Mouse (Mus musculus) left cerebral cortex, postnatal 36 days (tissue): ENCODE data around the gene Pigb. TPM values are rescaled to one million over a fixed set of nuclear protein-coding genes. Genes with fewer than 3 reads are reported as not detected.

Source experiments
- DNase-seq, 2 experiments: peaks; one replicate each; pipeline ENCODE4 v3.0.0; 2021 to 2022; ENCODE audit warnings: low spot score in 2 of 2, mixed read lengths in 1 of 2
- intact Hi-C: fragments of 180-260 bp; cut with DNase I; formaldehyde crosslinking; loops from one replicate; pipeline ENCODE4 v1.15.1; 2025
- total RNA-seq, 2 experiments: library from RNA; stranded (reverse); gene quantifications; 2 replicates each; pipeline ENCODE4 v1.2.3; 2021

Gene Pigb
- total RNA-seq, 2 experiments from 2014 or later, result 14.3 to 15.7 TPM

DNA sequence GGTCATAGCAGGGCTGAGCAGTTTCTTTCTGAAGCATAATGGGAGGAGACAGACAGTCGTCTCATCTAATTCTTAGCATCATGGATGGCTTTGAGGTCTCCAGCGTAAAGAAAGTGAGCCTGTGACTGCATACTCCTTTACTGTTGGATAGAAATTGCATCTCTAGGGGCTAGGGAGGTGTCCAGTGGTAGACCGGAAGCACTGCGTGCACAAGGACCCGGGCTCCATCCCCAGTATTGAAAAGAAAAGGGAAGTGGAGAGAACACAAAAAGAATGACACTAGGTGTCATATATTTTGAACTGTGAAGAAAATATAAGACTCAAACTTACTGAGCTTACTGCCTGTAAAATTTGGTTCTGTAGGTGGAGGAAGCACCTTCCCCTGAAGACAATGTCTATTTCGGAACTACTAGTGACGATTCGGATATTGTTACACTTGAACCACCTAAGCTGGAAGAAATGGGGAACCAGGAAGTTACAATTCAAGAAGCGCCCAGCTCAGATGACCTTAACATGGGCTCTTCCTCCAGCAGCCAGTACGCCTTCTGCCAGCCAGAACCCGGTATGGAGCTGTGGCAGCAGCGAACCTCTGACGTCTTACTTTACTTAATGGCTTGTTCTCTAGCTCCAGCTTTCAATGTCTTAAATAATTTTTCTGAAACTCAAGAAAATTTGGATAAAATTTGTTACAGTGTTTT lies 38.7 kb downstream of the Pigb start:
- intact Hi-C loops, result no loop called here
- no peak for DNase-seq

DNA sequence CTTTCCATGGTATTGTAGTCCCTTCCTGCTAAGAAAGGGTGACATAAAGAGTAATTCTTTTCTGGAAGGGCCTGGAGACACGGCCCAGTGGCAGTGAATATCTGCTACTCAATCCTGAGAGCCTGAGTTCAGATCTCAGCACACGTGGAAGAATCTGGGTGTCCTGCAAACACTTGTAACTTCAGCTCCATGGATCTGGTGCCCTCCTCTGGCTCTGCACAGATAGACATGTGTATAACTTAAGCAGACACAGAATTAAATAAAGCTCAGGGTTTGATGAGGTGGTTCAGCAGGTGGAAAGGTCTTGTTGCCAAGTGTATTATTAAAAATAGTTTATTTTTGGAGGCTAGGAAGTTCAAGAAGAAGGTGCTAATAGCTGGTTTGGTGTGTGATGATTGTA lies 39.7 kb downstream of the Pigb start:
- DNase-seq, result no peak
- intact Hi-C loops, result no loop called here

DNA sequence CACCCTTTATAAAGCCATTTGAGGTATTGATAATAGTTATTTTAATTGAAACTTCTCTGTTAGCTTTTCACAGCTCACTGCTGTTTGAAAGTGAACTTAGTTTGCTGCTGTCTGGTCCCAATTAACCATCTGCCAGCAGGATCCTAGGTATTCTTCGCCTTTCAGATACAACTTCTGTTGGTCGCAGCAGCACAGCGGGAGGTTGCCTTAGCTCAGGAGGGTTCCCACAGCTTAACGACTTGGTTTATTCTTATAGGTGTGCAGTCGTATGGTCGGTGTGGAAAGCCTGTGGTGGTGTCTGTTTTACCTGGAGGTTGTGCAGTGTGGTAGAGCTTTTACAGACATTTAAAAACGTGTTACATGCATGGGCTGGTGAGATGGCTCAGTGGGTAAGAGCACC lies 43.4 kb downstream of the Pigb start:
- no peak for DNase-seq
- intact Hi-C loops, result no loop called here

DNA sequence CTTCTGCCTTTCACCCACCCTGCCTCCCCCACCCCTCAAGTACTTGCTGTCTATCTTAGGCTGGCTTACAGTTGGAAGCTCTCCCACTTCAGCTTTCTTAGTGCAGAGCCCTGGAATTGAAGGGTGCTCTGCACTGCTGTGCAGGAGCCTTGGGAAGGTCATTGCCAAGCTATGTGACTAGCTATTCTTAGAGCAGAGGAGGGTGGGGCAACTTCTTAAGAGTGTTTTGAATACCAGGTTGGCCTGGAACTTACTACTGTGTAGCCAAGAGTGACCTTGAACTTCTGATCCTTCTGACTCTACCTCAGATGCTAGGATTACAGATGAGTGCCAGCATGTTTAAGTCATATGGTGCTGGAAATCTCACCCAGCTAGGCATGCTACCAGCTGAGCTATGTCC lies 44.0 kb downstream of the Pigb start:
- intact Hi-C loops, result no loop called here
- no peak for DNase-seq

DNA sequence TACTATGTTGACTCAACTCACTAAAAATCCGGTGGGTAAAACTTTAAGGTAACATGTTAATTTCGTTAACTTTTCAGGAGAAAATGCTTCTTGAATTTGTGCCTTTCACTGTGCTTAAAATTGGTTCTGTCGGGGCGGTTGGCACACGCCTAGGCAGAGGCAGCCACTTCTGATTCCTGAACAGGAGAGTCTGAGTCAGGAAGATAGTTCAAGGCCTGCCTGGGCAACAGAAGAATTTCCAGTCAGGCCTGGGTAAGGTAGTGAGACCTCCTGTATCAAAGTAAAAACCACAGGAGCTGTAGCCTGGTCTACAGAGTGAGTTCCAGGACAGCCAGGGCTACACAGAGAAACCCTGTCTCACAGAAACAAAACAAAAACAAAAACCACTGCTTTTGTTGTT lies 47.6 kb downstream of the Pigb start:
- no peak for DNase-seq
- intact Hi-C loops, result no loop called here

DNA sequence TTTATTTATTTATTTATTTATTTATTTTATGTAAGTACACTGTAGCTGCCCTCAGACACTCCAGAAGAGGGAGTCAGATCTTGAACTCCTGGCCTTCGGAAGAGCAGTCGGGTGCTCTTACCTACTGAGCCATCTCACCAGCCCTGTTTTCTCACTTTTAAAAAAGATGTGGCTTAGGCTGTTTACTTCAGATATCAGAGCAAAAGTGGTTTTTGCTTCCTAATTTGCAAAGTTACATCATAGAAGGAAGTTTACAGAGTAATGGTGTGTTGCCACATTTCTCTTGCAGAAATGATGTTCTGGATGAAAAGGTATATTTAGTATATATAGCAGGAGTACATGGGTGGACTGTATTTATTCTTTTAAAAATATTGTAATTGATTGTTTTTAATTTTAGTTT lies 48.8 kb downstream of the Pigb start:
- intact Hi-C loops, result no loop called here
- no peak for DNase-seq

DNA sequence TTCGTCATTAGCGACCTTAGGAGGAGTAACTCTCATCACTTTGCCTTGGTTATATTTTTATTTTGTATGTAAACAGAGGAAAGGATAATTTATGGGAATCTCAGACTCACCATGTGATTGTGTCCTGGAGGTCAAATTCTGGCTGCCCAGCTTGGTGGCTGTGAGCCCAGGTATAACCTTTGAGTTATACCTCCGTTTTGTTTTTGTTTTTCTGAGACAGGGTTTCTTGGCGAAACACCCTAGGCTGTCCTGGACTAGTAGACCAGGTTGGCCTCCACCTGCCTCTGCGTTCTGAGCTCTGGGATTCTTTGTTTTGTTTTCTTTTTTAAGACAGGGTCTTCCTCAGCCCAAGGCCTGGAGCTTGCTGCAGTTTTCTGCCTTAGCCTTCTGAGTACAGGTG lies 51.5 kb downstream of the Pigb start:
- intact Hi-C loops, result loop anchor here (5.0 kb wide), 1 partner anchor 49 kb away; no protein-coding TSS in a partner anchor
- DNase-seq, result no peak

DNA sequence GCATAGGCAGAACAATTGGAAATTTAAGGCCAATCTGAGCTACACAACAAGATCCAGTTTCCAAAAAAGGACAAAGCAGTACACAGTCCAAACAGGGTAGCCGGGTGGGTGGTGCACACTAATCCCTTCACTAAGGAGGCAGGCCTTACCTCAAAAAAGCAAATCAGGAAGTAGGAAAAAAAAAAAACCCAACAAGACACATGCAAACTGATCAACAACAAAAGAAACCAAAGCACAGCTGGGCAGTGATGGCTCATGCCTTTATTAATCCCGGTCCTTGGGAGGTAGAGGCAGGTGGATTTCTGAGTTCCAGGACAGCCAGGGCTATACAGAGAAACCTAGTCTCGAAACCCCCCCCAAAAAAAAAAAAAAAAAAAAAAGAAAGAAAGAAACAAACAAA lies 52.5 kb downstream of the Pigb start:
- no peak for DNase-seq
- intact Hi-C loops, result loop anchor here (5.0 kb wide), 1 partner anchor 50 kb away; no protein-coding TSS in a partner anchor

DNA sequence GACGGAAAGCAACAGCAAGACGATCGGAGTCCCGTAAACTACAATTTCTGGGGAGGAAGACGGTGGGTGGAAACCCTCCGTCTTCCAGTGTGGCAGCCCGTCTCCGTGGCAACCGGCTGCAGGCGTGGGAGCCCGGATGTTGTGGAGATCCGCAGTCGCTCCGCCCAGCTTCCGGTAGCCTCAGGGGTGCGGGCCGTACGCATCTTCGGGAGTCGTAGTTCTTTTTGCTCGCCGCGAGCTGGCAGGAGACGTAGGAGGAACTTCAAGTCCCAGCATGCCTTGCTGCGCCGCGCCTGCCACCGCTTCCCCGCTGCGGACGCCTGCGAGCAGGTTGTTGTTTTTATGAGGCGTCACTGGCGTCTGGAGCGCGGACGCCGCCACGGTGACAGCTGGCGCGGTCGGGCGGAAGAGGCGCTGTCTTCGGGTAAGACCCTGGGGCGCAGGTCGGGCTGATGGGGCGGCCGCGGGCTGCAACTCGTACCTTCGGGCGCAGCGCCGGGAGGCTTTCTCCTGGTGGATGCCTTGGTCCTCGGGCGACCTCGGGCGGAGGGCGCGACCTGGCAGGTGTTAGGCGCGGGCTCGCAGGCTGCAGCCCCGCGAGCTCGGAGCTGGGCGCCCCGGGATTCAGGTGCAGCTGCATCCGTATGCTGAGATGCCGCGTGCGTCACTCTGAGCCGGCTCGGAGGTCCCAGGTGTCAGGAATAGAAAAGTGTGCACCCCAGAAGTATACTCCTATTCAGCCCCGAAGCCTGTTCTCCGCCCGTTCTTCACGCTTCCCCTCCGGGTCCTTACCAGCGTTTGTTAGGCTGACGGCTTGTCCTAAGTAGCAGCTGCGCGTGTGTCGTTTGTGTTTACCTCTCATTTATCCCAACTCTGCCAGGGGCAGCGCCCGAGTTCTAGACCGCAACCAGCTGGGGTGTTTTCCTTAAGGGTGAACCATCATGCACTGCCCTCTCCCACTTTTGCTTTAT lies 54.6 kb downstream of the Pigb start, which contains the start of the genes Ccpg1os and Ccpg1:
Gene Ccpg1os, minus strand, starts transcription at position 133 of the 971 bp plus-strand sequence.
Gene Ccpg1, plus strand, starts transcription at position 180 of the 971 bp plus-strand sequence.
- intact Hi-C loops, result loop anchor here (5.0 kb wide), 1 partner anchor 52 kb away; no protein-coding TSS in a partner anchor

DNA sequence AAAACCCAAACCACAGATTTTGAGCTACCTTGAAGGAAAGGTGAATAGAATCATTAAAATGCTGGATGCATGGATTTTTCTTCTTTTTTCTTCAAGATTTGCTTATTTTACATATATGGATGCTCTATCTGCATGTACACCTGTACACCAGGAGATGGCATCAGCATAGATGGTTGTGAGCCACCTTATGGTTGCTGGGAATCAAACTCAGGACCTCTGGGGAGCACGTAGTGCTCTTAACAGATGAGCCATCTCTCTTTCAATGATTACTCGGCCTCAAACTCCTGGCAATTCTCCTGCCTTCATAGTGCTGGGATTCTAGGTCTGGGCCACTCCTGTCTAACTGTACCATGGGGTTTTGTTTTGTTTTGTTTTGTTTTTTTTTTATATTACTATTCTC lies 57.1 kb downstream of the Pigb start:
- intact Hi-C loops, result no loop called here
- DNase-seq, result no peak

More for the DNA sequence above, 54.6 kb downstream of the Pigb start, which contains the start of the genes Ccpg1os and Ccpg1:
- peak; percentile 98 for DNase-seq

DNA sequence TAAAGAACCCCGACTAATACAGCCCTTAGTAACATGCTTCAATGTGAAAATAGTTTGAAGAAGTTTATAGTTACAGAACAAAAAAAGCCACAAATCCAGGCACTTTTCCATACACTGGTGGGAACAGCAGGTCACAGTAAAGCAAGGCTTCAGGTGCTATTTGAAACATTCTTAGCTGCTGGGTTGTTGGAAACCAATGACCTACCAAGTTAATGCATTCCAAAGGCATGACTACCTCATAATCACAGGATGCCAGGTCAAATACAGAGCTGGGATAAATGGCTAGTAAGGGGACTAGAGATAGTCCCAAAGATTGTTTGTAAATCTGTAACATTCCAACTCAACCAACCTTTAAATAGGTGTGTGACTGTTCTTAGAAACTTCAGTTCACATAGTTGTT lies 64.9 kb downstream of the Pigb start:
- no peak for DNase-seq
- intact Hi-C loops, result no loop called here

DNA sequence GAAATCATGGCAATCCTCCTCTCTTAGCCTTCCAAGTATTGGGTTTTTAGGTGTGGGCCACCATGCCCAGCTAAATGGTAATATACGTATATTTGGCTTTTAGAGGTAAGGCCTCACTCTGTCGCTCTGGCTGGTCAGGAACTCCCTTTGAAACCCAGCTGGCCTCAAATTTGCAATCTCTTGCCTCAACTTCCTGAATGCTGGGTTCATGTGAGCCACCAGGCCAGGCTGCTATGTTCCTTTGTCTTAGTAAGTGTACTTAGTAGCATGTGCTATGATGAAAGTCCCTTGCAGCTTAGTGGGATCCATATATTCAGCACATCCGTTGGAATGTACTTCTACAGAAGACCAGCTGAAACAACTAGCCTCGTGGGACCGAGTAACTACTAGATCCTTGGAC lies 65.4 kb downstream of the Pigb start:
- no peak for DNase-seq
- intact Hi-C loops, result no loop called here

DNA sequence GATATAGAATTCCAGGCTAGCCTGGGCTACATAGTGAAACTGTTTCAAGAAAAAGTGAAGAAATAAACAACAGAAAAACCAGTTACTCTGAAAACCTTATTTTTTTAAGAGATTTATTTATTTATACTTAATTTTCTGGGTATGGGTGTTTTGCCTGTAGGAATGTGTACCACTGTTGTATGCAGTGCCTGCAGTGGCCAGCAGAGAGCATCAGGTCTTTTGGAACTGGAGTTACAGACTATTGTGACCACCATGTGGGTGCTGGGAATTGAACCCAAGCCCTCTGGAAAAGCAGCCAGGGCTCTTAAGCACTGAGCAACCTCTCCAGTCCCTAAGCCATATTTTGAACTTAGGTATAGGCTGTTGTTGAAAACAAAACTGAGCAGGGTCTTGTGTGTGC lies 67.2 kb downstream of the Pigb start:
- no peak for DNase-seq
- intact Hi-C loops, result no loop called here

DNA sequence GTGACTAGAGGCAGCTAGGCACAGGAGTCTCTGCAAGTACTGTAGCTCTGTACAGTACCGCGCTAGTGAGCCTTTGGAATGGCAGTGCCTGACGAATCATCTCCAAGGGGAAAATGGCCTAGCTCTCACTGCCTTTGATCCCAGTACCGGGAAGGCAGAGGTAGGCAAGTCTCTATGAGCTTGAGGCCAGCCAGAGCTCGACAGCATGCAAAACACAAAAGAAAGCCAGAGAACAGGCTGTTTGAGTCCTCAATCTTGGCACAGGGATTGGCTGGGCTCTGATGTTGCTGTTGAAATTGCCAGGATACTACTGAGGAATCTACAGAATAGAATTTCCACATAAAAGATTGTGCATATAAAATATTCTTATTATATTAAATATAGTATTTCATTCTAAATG lies 67.7 kb downstream of the Pigb start:
- no peak for DNase-seq
- intact Hi-C loops, result no loop called here

DNA sequence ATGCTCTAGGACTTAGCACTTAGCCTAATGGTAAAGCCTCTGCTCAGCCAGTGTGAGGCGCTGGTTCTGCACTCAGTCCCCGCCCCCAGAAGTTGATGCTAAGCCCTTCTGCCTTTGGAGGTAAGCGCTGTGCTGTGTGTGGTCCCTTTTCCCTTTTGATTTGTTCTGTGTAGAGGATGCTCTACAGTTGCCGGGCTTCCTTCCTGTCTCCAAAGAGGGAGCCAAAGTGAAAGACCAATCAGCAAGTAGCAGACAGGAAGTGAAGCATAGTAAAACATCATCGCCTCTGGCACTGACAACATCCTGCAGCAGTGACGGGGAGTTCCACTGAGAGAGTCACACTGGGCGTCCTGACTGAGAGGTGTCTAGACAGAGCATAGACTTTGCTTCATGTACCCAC lies 70.3 kb downstream of the Pigb start:
- DNase-seq, result no peak

DNA sequence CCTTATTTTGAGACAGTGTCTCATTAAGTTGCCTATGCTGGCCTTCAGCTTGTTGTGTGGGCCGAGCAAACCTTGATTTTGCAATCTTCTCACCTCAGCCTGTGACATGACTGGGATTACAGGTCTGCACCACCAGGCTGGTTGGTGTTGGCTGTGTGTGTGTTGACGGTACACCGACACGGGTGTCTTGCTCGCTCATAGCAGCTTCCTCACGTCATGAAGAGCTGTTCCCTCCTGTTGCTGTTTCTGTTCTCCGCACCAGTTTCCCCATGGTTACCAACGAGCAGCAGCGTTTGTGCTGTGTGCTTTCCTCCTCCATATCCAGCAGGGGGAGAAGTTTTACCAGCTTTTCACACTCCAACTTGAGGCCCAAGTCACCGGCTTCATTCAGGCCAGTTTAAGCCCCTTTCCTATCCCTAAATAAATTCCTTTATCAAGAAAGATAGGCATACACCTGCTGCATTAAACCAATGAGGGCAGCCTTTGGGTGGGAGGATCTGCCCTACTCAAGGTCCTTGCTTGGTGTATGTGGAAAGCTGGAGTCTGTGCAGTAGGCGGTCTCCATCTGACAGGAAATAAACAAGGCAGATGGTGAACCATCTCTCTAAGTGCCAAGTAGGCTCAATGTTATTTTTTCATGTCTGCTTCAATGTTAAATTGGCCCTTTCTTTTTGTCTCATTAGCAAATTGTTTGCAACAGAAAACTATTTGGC lies 71.7 kb downstream of the Pigb start:
- peak; percentile 72 to 76 for DNase-seq
- intact Hi-C loops, result loop anchor here (5.0 kb wide), 1 partner anchor 124 kb away; no protein-coding TSS in a partner anchor

More for the DNA sequence above, 70.3 kb downstream of the Pigb start:
- intact Hi-C loops, result loop anchor here (5.0 kb wide), 1 partner anchor 122 kb away; no protein-coding TSS in a partner anchor

DNA sequence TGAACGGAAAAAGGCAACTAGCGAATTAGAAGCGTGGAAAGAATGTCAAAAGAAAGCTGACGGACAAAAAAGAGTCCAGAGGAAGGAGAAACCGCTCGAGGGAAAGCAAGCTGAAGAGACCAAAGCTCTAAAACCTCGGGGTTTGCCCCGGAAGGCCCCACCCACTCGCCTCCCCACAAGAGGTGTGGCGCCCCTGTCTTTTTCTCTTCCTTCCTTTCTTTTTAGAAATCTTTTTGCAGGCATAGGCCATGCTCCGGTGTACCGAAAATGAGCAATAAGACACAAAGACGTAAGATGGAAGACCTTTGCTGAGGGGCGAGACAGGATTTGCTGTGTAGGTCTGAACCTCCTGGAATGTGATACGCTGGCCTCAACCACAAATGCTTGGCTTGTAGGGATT lies 78.2 kb downstream of the Pigb start:
- intact Hi-C loops, result no loop called here
- no peak for DNase-seq

DNA sequence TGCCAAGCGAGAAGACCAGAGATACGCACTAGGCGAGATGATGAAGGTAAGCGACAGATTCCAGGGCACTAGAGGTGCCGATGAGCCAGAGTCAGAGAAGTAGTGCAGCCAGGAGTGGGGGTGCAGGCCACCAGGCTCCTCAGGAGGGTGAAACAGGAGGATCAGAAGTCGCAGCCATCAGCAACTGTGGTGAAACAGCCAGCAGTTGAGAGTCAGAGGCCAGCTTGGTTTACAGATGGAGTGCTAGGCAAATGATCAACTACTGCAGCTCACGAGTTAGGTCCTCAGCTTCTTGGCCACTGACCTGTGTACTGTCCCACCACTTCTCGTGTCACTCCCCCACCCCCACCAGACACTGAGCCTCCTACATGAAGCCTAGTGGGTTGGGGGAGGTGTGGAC lies 78.8 kb downstream of the Pigb start:
- intact Hi-C loops, result no loop called here
- no peak for DNase-seq

DNA sequence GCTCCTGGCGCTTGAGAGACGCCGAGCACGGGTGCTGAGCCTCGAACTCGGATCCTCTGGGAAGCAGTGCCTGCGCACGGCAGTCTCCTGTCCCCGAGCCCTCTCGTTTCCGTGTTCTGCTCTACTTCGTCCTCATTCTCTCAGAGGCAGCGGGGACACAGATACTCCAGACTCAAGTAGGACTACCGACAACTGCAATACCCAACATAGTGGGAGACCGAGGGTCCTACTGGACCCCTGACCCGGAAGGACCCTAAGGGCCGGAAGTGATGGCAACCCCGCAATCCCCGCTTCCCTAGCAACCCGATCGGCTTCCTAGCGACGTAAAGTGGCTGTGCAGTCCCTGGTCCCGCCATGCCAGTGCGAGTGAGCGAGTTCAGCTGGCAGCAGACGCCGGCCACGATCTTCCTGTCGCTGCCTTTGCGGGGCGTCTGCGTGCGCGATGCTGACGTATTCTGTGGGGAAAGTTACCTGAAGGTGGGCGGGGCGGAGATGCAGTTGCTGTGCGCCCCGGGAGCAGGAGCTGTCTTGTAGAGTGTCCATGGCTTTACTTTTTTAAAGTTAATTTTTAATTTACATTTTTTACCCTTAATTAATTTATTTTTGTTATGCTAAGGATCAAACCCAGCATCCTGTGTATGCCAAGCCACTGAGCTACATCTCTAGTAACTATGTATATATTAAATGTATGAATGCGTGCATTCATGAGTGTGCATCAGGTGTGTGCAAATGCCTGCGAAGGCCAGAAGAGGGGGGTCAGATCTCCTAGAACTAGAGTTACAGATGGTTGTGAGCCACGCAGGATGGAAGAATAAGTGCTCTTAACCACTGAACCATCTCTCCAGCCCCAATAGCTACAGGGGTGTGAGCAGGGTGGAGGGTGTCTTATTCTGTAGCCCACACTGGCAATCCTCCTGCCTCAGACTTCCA lies 81.4 kb downstream of the Pigb start, which contains the start of the genes Dyx1c1 and Gm44503:
Gene Dyx1c1, plus strand, starts transcription at position 265 of the 930 bp plus-strand sequence.
Gene Gm44503, plus strand, starts transcription at position 332 of the 930 bp plus-strand sequence.
- intact Hi-C loops, result no loop called here
- peak; percentile 72 to 74 for DNase-seq
